Mouse (Mus musculus) hindbrain, embryonic 11.5 days (tissue): ENCODE results near the gene Rbm26. TPM values are rescaled to one million over a fixed set of nuclear protein-coding genes. Genes with fewer than 3 reads are reported as not detected.

Experiments
- ATAC-seq: fragments of 200-750 bp; cut with Nextera tagmentation; 2 replicates; pipeline ENCODE4 v1.8.0; 2017; ENCODE audit warnings: mild to moderate bottlenecking, moderate TSS enrichment, moderate library complexity; ENCODE audit not compliant: low FRiP score
- DNase-seq: peaks from one replicate; pipeline ENCODE4 v3.0.0-alpha.2; 2015; ENCODE audit warnings: low spot score
- H3K27ac ChIP-seq: fragments of 300-500 bp; sonication (generic); 2 replicates; pipeline ENCODE4 v1.5.1; 2014; ENCODE audit warnings: mild to moderate bottlenecking, low read depth, low read length
- H3K27me3 ChIP-seq: fragments of 300-500 bp; sonication (generic); 2 replicates; pipeline ENCODE4 v1.6.1; 2014; ENCODE audit warnings: mild to moderate bottlenecking, low read length, moderate library complexity, mixed read lengths; ENCODE audit not compliant: control insufficient read depth, insufficient read depth
- H3K36me3 ChIP-seq: fragments of 300-500 bp; sonication (generic); 2 replicates; pipeline ENCODE4 v1.6.1; 2014; ENCODE audit warnings: mild to moderate bottlenecking, low read length, moderate library complexity, mixed read lengths; ENCODE audit not compliant: control insufficient read depth, insufficient read depth
- H3K4me1 ChIP-seq: fragments of 300-500 bp; sonication (generic); replicated peaks from 2 replicates; pipeline ENCODE4 v1.6.1; 2014; ENCODE audit warnings: low read length, mixed read lengths; ENCODE audit not compliant: control insufficient read depth, insufficient read depth
- H3K4me2 ChIP-seq: fragments of 300-500 bp; sonication (generic); replicated peaks from 2 replicates; pipeline ENCODE4 v1.6.1; 2014; ENCODE audit warnings: mild to moderate bottlenecking, low read depth, low read length
- H3K4me3 ChIP-seq: fragments of 300-500 bp; sonication (generic); 2 replicates; pipeline ENCODE4 v1.5.1; 2014; ENCODE audit warnings: low read depth, low read length
- H3K9ac ChIP-seq: fragments of 300-500 bp; sonication (generic); 2 replicates; pipeline ENCODE4 v1.6.1; 2014; ENCODE audit warnings: low read depth, low read length
- H3K9me3 ChIP-seq: fragments of 300-500 bp; sonication (generic); 2 replicates; pipeline ENCODE4 v1.6.1; 2016; ENCODE audit warnings: low read length; ENCODE audit not compliant: control insufficient read depth
- WGBS: fragments of 180-500 bp; shearing (Covaris S2); extraction: QIAGEN DNeasy Blood & Tissue Kit; methylation state at CpG from one replicate; pipeline ENCODE4 v1.1.7; 2014; 5-methylcytosine and 5-hydroxymethylcytosine counted together
- polyA plus RNA-seq: library from polyadenylated mRNA; unstranded; fragments of >200 nt; fragmentation: Nextera tagmentation; extraction: Ambion mirVana; gene quantifications from 2 replicates; pipeline ENCODE4 v1.2.1, GENCODE M21; 2014

Gene Rbm26
- polyA plus RNA-seq, 1 experiment from 2014 or later, result 50.4 TPM

- WGBS, result 91% methylated on average over 7 of the region's 7 CpGs
- Histone ChIP-seq H3K36me3 (no peaks in the 10 kb centered on the region), H3K27ac (no peak overlapping the region), H3K9ac (no peak overlapping the region), H3K9me3 (no peaks in the 10 kb centered on the region), H3K4me3 (no peak overlapping the region), H3K4me1 (no peaks in the 10 kb centered on the region), H3K4me2 (no peak overlapping the region), H3K27me3 (no peaks in the 10 kb centered on the region)
- DNase-seq (no peak), ATAC-seq (no peak)
Measured at GRCm38 (mm10) chr14:105074376-105074775, 102.8 kb downstream of the Rbm26 start.

DNA sequence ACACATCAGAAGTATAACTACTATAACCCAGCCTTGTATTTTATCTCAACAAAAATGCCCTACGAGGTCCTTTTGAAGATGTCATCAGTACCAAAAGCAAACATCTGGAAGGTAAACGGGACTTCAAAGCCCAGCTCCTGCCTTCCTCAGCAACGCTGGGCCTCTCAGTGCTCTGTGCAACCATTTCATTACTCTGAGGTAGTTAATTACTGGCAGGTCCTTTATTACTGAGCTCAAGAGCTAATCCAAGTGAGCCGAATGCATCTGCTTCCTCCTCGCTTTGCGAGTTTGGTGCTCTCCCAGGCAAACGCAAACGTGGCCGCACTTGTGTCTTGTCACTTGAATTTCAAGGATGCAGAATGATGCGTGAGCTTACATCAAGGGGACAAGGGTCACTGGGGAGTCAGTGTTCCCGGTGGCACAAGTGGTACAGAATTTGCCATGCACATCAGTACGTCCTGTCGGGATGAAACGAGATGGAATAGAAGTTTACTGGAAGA is 106.1 kb downstream of the Rbm26 start:
- WGBS, result 76% methylated on average over 14 of the region's 14 CpGs
- DNase-seq, result no peak
- no peak overlapping the region for H3K4me2 ChIP-seq

GRCm38 (mm10) chr14:105070258-105071009 is 106.7 kb downstream of the Rbm26 start:
- H3K9me3 ChIP-seq, result no peaks in the 10 kb centered on the region
- H3K4me2 ChIP-seq, result no peak overlapping the region
- no peak overlapping the region for H3K27ac ChIP-seq
- H3K4me1 ChIP-seq, result no peaks in the 10 kb centered on the region
- ATAC-seq (no peak), DNase-seq (no peak)
- no peaks in the 10 kb centered on the region for H3K36me3 ChIP-seq
- H3K4me3 ChIP-seq, result no peak overlapping the region
- WGBS, result 80% methylated on average over 11 of the region's 11 CpGs
- no peaks in the 10 kb centered on the region for H3K27me3 ChIP-seq
- H3K9ac ChIP-seq, result no peak overlapping the region

More for the DNA sequence above, 106.1 kb downstream of the Rbm26 start:
- Histone ChIP-seq H3K9me3 (no peaks in the 10 kb centered on the region), H3K27ac (no peak overlapping the region), H3K4me3 (no peak overlapping the region), H3K27me3 (no peaks in the 10 kb centered on the region), H3K9ac (no peak overlapping the region), H3K4me1 (no peaks in the 10 kb centered on the region), H3K36me3 (no peaks in the 10 kb centered on the region)
- ATAC-seq, result no peak

GRCm38 (mm10) chr14:105068060-105068459 is 109.1 kb downstream of the Rbm26 start:
- Histone ChIP-seq H3K27me3 (no peaks in the 10 kb centered on the region), H3K4me3 (no peak overlapping the region), H3K4me1 (no peaks in the 10 kb centered on the region), H3K4me2 (no peak overlapping the region), H3K36me3 (no peaks in the 10 kb centered on the region), H3K9me3 (no peaks in the 10 kb centered on the region), H3K9ac (no peak overlapping the region), H3K27ac (no peak overlapping the region)
- DNase-seq, result no peak
- WGBS, result 84% methylated on average over 5 of the region's 5 CpGs
- ATAC-seq, result no peak

DNA sequence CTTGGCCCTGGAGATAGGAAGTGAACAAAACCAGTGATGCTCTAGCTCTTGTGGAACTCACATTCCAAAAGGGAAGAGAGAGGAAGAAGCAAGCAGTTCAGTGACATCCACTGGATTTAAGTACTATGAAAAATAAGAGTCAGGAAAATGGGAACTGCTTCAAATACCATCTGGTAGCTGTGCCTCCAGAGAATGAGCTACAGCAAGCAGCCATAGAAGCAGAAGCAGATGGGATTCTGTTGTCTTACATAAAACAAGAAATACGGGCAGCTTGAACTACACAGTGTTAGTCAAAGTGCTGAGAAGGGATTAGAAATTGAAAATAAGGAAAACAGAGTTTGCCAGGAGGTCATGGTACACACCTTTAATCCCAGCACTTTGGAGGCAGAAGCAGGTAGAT is 112.9 kb downstream of the Rbm26 start:
- 92% methylated on average over 1 of the region's 1 CpGs for WGBS
- Histone ChIP-seq H3K4me2 (no peak overlapping the region), H3K27me3 (no peaks in the 10 kb centered on the region), H3K27ac (no peak overlapping the region), H3K4me3 (no peak overlapping the region), H3K9me3 (no peaks in the 10 kb centered on the region), H3K36me3 (no peaks in the 10 kb centered on the region), H3K9ac (no peak overlapping the region), H3K4me1 (no peaks in the 10 kb centered on the region)
- no peak for DNase-seq
- ATAC-seq, result no peak

GRCm38 (mm10) chr14:105061230-105061629 is 115.9 kb downstream of the Rbm26 start:
- H3K27me3 ChIP-seq, result no peaks in the 10 kb centered on the region
- no peak overlapping the region for H3K9ac ChIP-seq
- no peaks in the 10 kb centered on the region for H3K36me3 ChIP-seq
- no peaks in the 10 kb centered on the region for H3K9me3 ChIP-seq
- WGBS, result 75% methylated on average over 2 of the region's 2 CpGs
- H3K4me1 ChIP-seq, result no peaks in the 10 kb centered on the region
- no peak overlapping the region for H3K27ac ChIP-seq
- H3K4me3 ChIP-seq, result no peak overlapping the region
- DNase-seq, result no peak
- H3K4me2 ChIP-seq, result no peak overlapping the region
- ATAC-seq, result no peak

DNA sequence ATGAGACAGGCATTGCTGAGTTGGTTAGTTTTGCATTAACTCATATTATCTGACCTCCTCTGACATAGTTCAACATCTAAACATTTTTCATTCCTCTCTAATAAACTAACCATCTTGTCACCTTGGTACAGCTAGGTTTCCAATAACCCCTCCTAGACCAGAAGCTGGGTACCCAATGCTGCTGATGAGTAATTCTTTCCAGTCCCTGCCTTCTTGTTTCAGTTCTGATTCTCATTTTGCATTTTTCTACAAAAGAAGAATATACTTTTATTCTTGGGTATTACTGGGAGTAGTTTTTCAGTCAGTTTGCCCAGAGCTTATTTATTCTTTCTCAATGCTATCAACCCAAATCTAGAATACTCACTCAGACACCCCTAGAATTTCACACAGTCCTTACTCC is 119.2 kb downstream of the Rbm26 start:
- H3K4me1 ChIP-seq, result no peaks in the 10 kb centered on the region
- no peaks in the 10 kb centered on the region for H3K36me3 ChIP-seq
- no peak overlapping the region for H3K27ac ChIP-seq
- no peaks in the 10 kb centered on the region for H3K9me3 ChIP-seq
- H3K9ac ChIP-seq, result no peak overlapping the region
- no peak overlapping the region for H3K4me3 ChIP-seq
- DNase-seq (no peak), ATAC-seq (no peak)
- H3K4me2 ChIP-seq, result no peak overlapping the region
- H3K27me3 ChIP-seq, result no peaks in the 10 kb centered on the region

Other genes with a start within 250 kb of the Rbm26 start
- gene Ndfip2, start 81.2 kb upstream of the Rbm26 start, polyA plus RNA-seq, result 82.1 and 84.8 TPM in 2 replicates